Mouse (Mus musculus): Measurements from ENCODE around the gene Ssh3. TPM values are rescaled to one million over a fixed set of nuclear protein-coding genes. Genes with fewer than 3 reads are reported as not detected.

Ssh3 gene
- 19.2 and 19.3 TPM in 2 replicates for polyA plus RNA-seq (2015; fragmentation: Nextera tagmentation; extraction: Ambion mirVana)

DNA sequence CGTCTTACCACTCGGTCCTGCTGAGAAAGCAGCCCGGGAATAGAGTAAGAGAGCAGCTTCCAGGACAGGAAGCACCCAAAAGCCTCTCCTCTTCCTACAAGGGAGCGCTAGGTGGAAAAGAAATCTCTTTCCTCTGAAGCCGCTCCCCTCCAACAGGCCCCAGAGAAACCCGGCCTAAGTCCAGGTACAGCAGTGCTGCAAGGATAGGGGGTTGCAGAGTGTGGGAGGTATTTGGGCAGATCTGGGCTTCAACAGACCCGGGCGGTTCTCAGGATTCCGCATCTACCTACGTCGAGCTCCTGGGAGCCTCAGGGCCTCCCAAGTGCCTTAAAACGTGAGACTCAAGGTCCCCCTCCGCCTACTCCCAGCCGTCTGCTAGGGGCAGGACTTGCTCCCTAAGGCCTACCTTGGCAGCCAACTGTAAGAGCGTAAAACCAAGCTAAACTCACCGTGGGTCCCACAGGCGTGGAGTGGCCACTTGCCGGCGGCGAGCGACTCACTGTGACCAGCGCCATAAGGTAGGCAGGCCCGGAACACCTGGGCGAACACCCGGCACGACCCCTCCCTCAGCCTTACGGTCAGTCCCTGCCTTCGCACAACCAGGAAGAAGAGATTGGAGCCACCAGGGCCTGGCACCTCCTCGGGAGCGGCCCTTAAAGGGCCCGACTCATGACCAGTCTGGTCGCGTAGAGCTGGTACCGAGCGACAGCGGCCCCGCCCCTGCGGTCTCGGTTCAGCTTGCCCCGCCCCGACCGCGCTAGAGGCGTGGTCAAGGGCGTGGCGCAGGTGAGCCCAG lies at the start of gene Ssh3:
Gene Ssh3 (minus strand): TSS at position 615 of the 796 bp plus-strand sequence.

DNA sequence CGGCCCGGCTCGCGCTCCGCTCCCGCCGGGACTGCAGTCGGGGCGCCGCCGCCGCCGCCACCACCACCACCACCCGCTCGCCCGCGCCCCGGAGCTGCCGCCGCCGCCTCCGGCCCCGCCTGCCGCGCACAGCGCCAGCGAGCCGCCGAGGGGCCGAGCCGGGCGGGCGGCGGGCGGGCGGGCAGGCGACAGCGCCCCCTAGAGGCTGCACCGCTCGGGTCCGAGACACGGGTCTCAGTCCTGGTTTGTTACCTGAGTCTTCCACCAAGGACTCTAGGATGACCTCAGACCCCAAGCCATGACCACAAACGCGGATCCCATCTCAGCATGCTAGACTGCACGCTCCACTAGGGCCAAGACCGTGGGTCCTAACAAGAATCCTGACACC lies 37.2 kb upstream of the Ssh3 start, which contains the start of gene Grk2:
Gene Grk2 (minus strand): TSS at position 33 of the 388 bp plus-strand sequence.

DNA sequence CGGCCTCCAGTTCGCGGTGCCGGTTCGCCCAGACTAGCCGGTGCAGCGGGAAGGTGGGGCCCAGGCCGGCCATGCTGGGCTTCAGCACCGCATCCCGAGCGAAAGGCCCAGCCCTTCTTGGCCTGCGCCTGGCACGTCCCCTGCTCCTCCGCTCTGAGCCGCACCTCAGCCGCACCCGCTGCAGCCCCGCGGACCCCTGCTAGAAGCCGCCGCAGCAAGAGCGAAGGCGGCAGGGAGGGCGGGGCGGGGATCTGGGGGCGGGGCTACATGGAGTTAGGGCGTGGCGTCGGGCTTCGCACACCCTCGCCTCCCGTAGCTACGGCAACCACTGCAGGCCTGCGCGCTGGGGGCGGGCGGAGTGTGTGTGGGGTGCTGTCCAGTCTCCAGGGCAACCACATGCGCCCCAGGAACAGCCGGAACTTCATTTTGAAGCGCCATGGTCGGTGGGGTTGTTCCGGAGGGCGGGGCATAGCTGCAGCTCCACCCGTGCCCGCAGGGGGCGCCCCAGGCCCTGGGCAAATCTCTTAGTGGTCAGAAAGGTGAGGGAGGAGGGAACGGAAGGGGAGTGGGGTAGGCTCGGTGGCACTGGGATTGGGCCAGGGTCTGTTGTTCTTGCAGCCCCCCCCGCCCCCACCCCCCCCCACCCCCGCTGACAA lies 14.0 kb upstream of the Ssh3 start, which contains the start of gene Ankrd13d:
Gene Ankrd13d (minus strand): TSS at position 240 of the 656 bp plus-strand sequence.

GRCm38 (mm10) chr19:4231253-4232185 lies 37.5 kb downstream of the Ssh3 start, which contains the start of gene Pold4:
Gene Pold4 (plus strand): TSS chr19:4231899.

GRCm38 (mm10) chr19:4214071-4214770 lies 54.8 kb downstream of the Ssh3 start, which contains the start of the genes Clcf1 and AC109138.7:
Gene Clcf1 (plus strand): TSS chr19:4214238.
Gene AC109138.7 (plus strand): TSS chr19:4214357.

Small RNAs within 50 kb of the gene (microRNA-seq; reads per million reads assigned to microRNA genes)
- gene Gm26115 (not detected), gene Mir6985 (0.93 reads per million)

Other genes starting within 250 kb of the Ssh3 start
- gene Gstp1, start 231.2 kb downstream of the Ssh3 start, polyA plus RNA-seq (2015; fragmentation: Nextera tagmentation; extraction: Ambion mirVana) = 432 and 441 TPM in 2 replicates
- gene Gstp2, start 223.2 kb downstream of the Ssh3 start, polyA plus RNA-seq (2015; fragmentation: Nextera tagmentation; extraction: Ambion mirVana) = 21.6 and 25.1 TPM in 2 replicates
- 0.33 and 0.52 TPM in 2 replicates for gene Gstp3, start 209.6 kb downstream of the Ssh3 start, polyA plus RNA-seq (2015; fragmentation: Nextera tagmentation; extraction: Ambion mirVana)
- gene Cabp2, start 187.6 kb downstream of the Ssh3 start, polyA plus RNA-seq (2015; fragmentation: Nextera tagmentation; extraction: Ambion mirVana) = not detected in 2 replicates
- gene Cdk2ap2, start 172.0 kb downstream of the Ssh3 start, polyA plus RNA-seq (2015; fragmentation: Nextera tagmentation; extraction: Ambion mirVana) = 75.9 and 93.8 TPM in 2 replicates
- 10.2 and 13.2 TPM in 2 replicates for gene Pitpnm1, start 169.2 kb downstream of the Ssh3 start, polyA plus RNA-seq (2015; fragmentation: Nextera tagmentation; extraction: Ambion mirVana)
- 76.9 and 77.9 TPM in 2 replicates for gene Aip, start 143.3 kb downstream of the Ssh3 start, polyA plus RNA-seq (2015; fragmentation: Nextera tagmentation; extraction: Ambion mirVana)
- gene Gpr152, start 129.4 kb downstream of the Ssh3 start, polyA plus RNA-seq (2015; fragmentation: Nextera tagmentation; extraction: Ambion mirVana) = not detected in 2 replicates
- 0.28 and 0.41 TPM in 2 replicates for gene Cabp4, start 125.1 kb downstream of the Ssh3 start, polyA plus RNA-seq (2015; fragmentation: Nextera tagmentation; extraction: Ambion mirVana)
- gene Coro1b, start 120.6 kb downstream of the Ssh3 start, polyA plus RNA-seq (2015; fragmentation: Nextera tagmentation; extraction: Ambion mirVana) = 130 and 133 TPM in 2 replicates
- gene Ptprcap, start 115.6 kb downstream of the Ssh3 start, polyA plus RNA-seq (2015; fragmentation: Nextera tagmentation; extraction: Ambion mirVana) = 0.54 and 0.65 TPM in 2 replicates
- gene Rps6kb2, start 105.8 kb downstream of the Ssh3 start, polyA plus RNA-seq (2015; fragmentation: Nextera tagmentation; extraction: Ambion mirVana) = 28.6 and 31.4 TPM in 2 replicates
- 5.8 and 7.8 TPM in 2 replicates for gene Carns1, start 93.7 kb downstream of the Ssh3 start, polyA plus RNA-seq (2015; fragmentation: Nextera tagmentation; extraction: Ambion mirVana)
- gene Tbc1d10c, start 77.9 kb downstream of the Ssh3 start, polyA plus RNA-seq (2015; fragmentation: Nextera tagmentation; extraction: Ambion mirVana) = 1.3 and 1.5 TPM in 2 replicates
- gene Ppp1ca, start 77.1 kb downstream of the Ssh3 start, polyA plus RNA-seq (2015; fragmentation: Nextera tagmentation; extraction: Ambion mirVana) = 476 and 486 TPM in 2 replicates
- gene Rad9a, start 67.5 kb downstream of the Ssh3 start, polyA plus RNA-seq (2015; fragmentation: Nextera tagmentation; extraction: Ambion mirVana) = 12.6 and 15.8 TPM in 2 replicates
- 1.8 TPM in 2 replicates for gene Clcf1, start 54.9 kb downstream of the Ssh3 start, polyA plus RNA-seq (2015; fragmentation: Nextera tagmentation; extraction: Ambion mirVana)
- not detected in 2 replicates for gene AC109138.7, start 54.8 kb downstream of the Ssh3 start, polyA plus RNA-seq (2015; fragmentation: Nextera tagmentation; extraction: Ambion mirVana)
- gene Pold4, start 37.3 kb downstream of the Ssh3 start, polyA plus RNA-seq (2015; fragmentation: Nextera tagmentation; extraction: Ambion mirVana) = 44.5 and 63.8 TPM in 2 replicates
- 7.9 and 8.3 TPM in 2 replicates for gene Ankrd13d, start 14.0 kb upstream of the Ssh3 start, polyA plus RNA-seq (2015; fragmentation: Nextera tagmentation; extraction: Ambion mirVana)
- gene Grk2, start 37.0 kb upstream of the Ssh3 start, polyA plus RNA-seq (2015; fragmentation: Nextera tagmentation; extraction: Ambion mirVana) = 12.7 and 15.0 TPM in 2 replicates
- gene Kdm2a, start 129.1 kb upstream of the Ssh3 start, polyA plus RNA-seq (2015; fragmentation: Nextera tagmentation; extraction: Ambion mirVana) = 18.6 and 21.3 TPM in 2 replicates
- gene Rhod, start 170.3 kb upstream of the Ssh3 start, polyA plus RNA-seq (2015; fragmentation: Nextera tagmentation; extraction: Ambion mirVana) = 25.0 and 28.7 TPM in 2 replicates
- 0.64 and 0.74 TPM in 2 replicates for gene Syt12, start 208.3 kb upstream of the Ssh3 start, polyA plus RNA-seq (2015; fragmentation: Nextera tagmentation; extraction: Ambion mirVana)
- gene 2010003K11Rik, start 229.4 kb upstream of the Ssh3 start, polyA plus RNA-seq (2015; fragmentation: Nextera tagmentation; extraction: Ambion mirVana) = not detected in 2 replicates
- gene Pcx, start 241.3 kb upstream of the Ssh3 start, polyA plus RNA-seq (2015; fragmentation: Nextera tagmentation; extraction: Ambion mirVana) = 5.5 and 6.2 TPM in 2 replicates

Measured in urinary bladder, postnatal 0 days (tissue).